Mouse (Mus musculus) lung, postnatal 0 days (tissue): ENCODE data around the gene Slain1. TPM values are rescaled to one million over a fixed set of nuclear protein-coding genes. Genes with fewer than 3 reads are reported as not detected.

Source experiments
- ATAC-seq: fragments of 200-750 bp; cut with Nextera tagmentation; 2 replicates; pipeline ENCODE4 v1.8.0; 2017; ENCODE audit warnings: moderate library complexity
- DNase-seq: peaks from one replicate; pipeline ENCODE4 v3.0.0-alpha.2; 2016; ENCODE audit warnings: low spot score
- H3K27ac ChIP-seq: fragments of 300-500 bp; sonication (generic); 2 replicates; pipeline ENCODE4 v1.5.1; 2014; ENCODE audit warnings: antibody characterized with exemption, mild to moderate bottlenecking, low read length, mixed read lengths
- H3K27me3 ChIP-seq: fragments of 300-500 bp; sonication (generic); replicated peaks from 2 replicates; pipeline ENCODE4 v1.6.1; 2014; ENCODE audit warnings: low read length, mixed read lengths; ENCODE audit not compliant: insufficient read depth
- H3K36me3 ChIP-seq: fragments of 300-500 bp; sonication (generic); 2 replicates; pipeline ENCODE4 v1.6.1; 2014; ENCODE audit warnings: low read length, mixed read lengths; ENCODE audit not compliant: insufficient read depth
- H3K4me1 ChIP-seq: fragments of 300-500 bp; sonication (generic); 2 replicates; pipeline ENCODE4 v1.6.1; 2014; ENCODE audit warnings: antibody characterized with exemption, low read depth, low read length, mixed read lengths; ENCODE audit not compliant: insufficient read depth
- H3K4me2 ChIP-seq: fragments of 300-500 bp; sonication (generic); replicated peaks from 2 replicates; pipeline ENCODE4 v1.6.1; 2014; ENCODE audit warnings: low read depth, mild to moderate bottlenecking, low read length, moderate library complexity, mixed read lengths
- H3K4me3 ChIP-seq: fragments of 300-500 bp; sonication (generic); 2 replicates; pipeline ENCODE4 v1.5.1; 2014; ENCODE audit warnings: low read depth, low read length
- H3K9ac ChIP-seq: fragments of 300-500 bp; sonication (generic); replicated peaks from 2 replicates; pipeline ENCODE4 v1.6.1; 2014; ENCODE audit warnings: low read depth, mild to moderate bottlenecking
- H3K9me3 ChIP-seq: fragments of 300-500 bp; sonication (generic); 2 replicates; pipeline ENCODE4 v1.6.1; 2016; ENCODE audit warnings: low read length, mixed read lengths
- CTCF ChIP-seq: IDR thresholded peaks from 2 replicates; pipeline ENCODE4 v1.5.1; 2016; ENCODE audit warnings: antibody characterized with exemption, mild to moderate bottlenecking
- EP300 ChIP-seq: IDR thresholded peaks from 2 replicates; pipeline ENCODE4 v1.6.1; 2016; ENCODE audit warnings: antibody characterized with exemption, mild to moderate bottlenecking, control low read depth
- WGBS: fragments of 180-500 bp; shearing (Covaris S2); extraction: QIAGEN DNeasy Blood & Tissue Kit; methylation state at CpG from one replicate; pipeline ENCODE4 v1.1.7; 2014; 5-methylcytosine and 5-hydroxymethylcytosine counted together
- polyA plus RNA-seq: library from polyadenylated mRNA; unstranded; fragments of >200 nt; fragmentation: Nextera tagmentation; extraction: Ambion mirVana; gene quantifications from 2 replicates; pipeline ENCODE4 v1.2.1, GENCODE M21; 2015

The Slain1 gene
- polyA plus RNA-seq, 1 experiment from 2014 or later = 1.4 TPM

GRCm38 (mm10) chr14:103649302-103649701 is 726 bp upstream of the Slain1 start:
- ATAC-seq (no peak), DNase-seq (no peak)
- no peak overlapping the region for H3K27ac ChIP-seq
- no peak for TF ChIP-seq CTCF
- TF ChIP-seq EP300 = no peak
- no peaks in the 10 kb centered on the region for H3K36me3 ChIP-seq
- no peak overlapping the region for H3K4me2 ChIP-seq
- no peak overlapping the region for H3K9ac ChIP-seq
- WGBS = 51% methylated on average over 4 of the region's 4 CpGs
- peaks cover 14% of the 10 kb centered on the region; the same call in 1 of the 2 replicates for H3K27me3 ChIP-seq
- H3K9me3 ChIP-seq = no peaks in the 10 kb centered on the region
- H3K4me3 ChIP-seq = no peak overlapping the region
- no peaks in the 10 kb centered on the region for H3K4me1 ChIP-seq

DNA sequence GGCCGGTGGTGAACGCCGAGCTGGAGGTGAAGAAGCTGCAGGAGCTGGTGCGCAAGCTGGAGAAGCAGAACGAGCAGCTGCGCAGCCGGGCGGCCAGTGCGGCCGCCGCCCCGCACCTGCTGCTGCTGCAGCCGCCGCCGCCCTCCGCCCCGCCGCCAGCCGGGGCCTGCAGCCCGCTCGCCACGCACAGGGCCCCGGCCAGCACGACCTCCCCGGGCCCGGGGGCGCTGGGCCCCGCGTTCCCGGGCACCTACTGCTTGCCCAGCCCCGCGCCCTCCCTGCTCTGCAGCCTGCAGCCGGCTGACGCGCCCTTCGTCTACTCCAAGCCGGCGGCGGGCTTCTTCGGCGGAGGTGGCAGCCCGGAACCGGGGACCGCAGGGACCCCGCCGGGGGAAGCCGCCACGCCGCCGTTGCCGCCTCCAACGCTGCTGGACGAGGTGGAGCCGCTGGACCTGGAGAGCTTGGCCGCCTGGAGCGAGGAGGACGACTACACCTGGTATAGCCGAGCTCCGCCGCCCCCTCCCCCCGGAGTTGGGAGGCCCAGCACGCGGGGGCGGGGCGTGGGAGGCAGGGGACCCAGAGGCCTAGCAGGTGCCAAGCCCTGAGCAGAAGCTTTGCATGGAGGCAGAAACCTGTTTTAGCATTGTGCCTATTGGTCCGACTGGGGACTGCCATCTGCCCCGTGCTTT is 529 bp downstream of the Slain1 start:
- no peak for TF ChIP-seq EP300
- no peak for TF ChIP-seq CTCF
- peak; percentile 62 for ATAC-seq
- WGBS = under 1% methylated on average over 52 of the region's 67 CpGs

GRCm38 (mm10) chr14:103651106-103651505 is 1.1 kb downstream of the Slain1 start:
- Histone ChIP-seq H3K4me3 (peak overlapping the region; percentile 56), H3K4me1 (no peaks in the 10 kb centered on the region), H3K36me3 (no peaks in the 10 kb centered on the region), H3K27ac (no peak overlapping the region), H3K27me3 (peaks cover 14% of the 10 kb centered on the region; the same call in 1 of the 2 replicates), H3K9me3 (no peaks in the 10 kb centered on the region), H3K9ac (no peak overlapping the region), H3K4me2 (peak overlapping the region; percentile 97)
- no peak for TF ChIP-seq CTCF
- TF ChIP-seq EP300 = no peak
- 6% methylated on average over 10 of the region's 11 CpGs for WGBS
- DNase-seq (no peak), ATAC-seq (no peak)

More for the DNA sequence above, 529 bp downstream of the Slain1 start:
- H3K9me3 ChIP-seq = no peaks in the 10 kb centered on the region
- H3K27me3 ChIP-seq = peaks cover 14% of the 10 kb centered on the region; the same call in 1 of the 2 replicates
- H3K4me1 ChIP-seq = no peaks in the 10 kb centered on the region
- H3K36me3 ChIP-seq = no peaks in the 10 kb centered on the region
- H3K4me3 ChIP-seq = peak overlapping the region; percentile 56
- peak overlapping the region; percentile 97 for H3K4me2 ChIP-seq
- peak; percentile 44 for DNase-seq
- no peak overlapping the region; the same call in 1 of the 2 replicates for H3K9ac ChIP-seq
- no peak overlapping the region for H3K27ac ChIP-seq

DNA sequence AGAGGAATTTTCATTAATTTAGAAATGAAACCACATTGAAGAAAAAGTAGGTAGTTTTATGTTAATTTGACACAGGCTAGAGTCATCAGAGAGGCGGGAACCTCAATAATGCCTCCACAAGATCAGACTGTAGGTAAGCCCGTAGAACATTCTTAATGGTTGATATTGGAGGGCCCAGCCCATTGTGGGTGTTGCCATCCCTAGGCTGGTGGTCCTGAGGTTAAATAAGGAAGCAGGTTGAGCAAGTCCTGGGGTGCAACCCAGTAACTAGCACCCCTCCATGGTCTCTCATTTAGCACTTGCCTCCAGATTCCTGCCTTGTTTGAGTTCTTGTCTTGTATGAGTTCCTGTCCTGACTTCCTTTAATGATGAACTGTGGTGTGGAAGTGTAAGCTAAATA is 1.5 kb downstream of the Slain1 start:
- ATAC-seq (no peak), DNase-seq (no peak)
- Histone ChIP-seq H3K36me3 (no peaks in the 10 kb centered on the region), H3K4me1 (no peaks in the 10 kb centered on the region), H3K27me3 (peaks cover 14% of the 10 kb centered on the region; the same call in 1 of the 2 replicates), H3K27ac (no peak overlapping the region), H3K9ac (no peak overlapping the region), H3K4me3 (no peak overlapping the region), H3K9me3 (no peaks in the 10 kb centered on the region), H3K4me2 (peak overlapping the region; percentile 97; the same call in 1 of the 2 replicates)
- 65% methylated on average over 2 of the region's 2 CpGs for WGBS
- TF ChIP-seq CTCF = no peak
- no peak for TF ChIP-seq EP300

GRCm38 (mm10) chr14:103652524-103652923 is 2.5 kb downstream of the Slain1 start:
- Histone ChIP-seq H3K4me1 (no peaks in the 10 kb centered on the region), H3K27ac (no peak overlapping the region), H3K4me3 (no peak overlapping the region), H3K4me2 (no peak overlapping the region), H3K27me3 (peaks cover 14% of the 10 kb centered on the region; the same call in 1 of the 2 replicates), H3K36me3 (no peaks in the 10 kb centered on the region), H3K9ac (no peak overlapping the region), H3K9me3 (no peaks in the 10 kb centered on the region)
- ATAC-seq (no peak), DNase-seq (no peak)
- TF ChIP-seq CTCF (no peak), EP300 (no peak)
- 85% methylated on average over 5 of the region's 5 CpGs for WGBS

GRCm38 (mm10) chr14:103653800-103654199 is 3.8 kb downstream of the Slain1 start:
- H3K27me3 ChIP-seq = peaks cover 14% of the 10 kb centered on the region; the same call in 1 of the 2 replicates
- DNase-seq (no peak), ATAC-seq (no peak)
- H3K9ac ChIP-seq = no peak overlapping the region
- no peak for TF ChIP-seq CTCF
- TF ChIP-seq EP300 = no peak
- no peak overlapping the region for H3K27ac ChIP-seq
- peak overlapping the region; percentile 41 for H3K4me2 ChIP-seq
- no peaks in the 10 kb centered on the region for H3K36me3 ChIP-seq
- no peaks in the 10 kb centered on the region for H3K4me1 ChIP-seq
- H3K4me3 ChIP-seq = 0 out of 2 replicates have a peak overlapping the region, but pooled peaks have one; percentile 17
- 52% methylated on average over 5 of the region's 5 CpGs for WGBS
- no peaks in the 10 kb centered on the region for H3K9me3 ChIP-seq
